Mouse (Mus musculus): ENCODE data around the gene Slc12a5.

- TF ChIP-seq CTCF (IDR thresholded peaks at IDR 0.05; ENCODE audit: borderline replicate concordance, extremely low read depth, insufficient read depth, insufficient read length) (no peak), POLR2A (IDR thresholded peaks at IDR 0.05; ENCODE audit: borderline replicate concordance, extremely low read depth, insufficient read depth, insufficient read length, poor library complexity, severe bottlenecking) (no peak)
Observed at GRCm38 (mm10) chr2:164939106-164939505, 21.5 kb upstream of the Slc12a5 start.

All from brain, embryonic 14.5 days (tissue).